Mouse (Mus musculus) embryonic facial prominence, embryonic 11.5 days (tissue): ENCODE results near the gene Pfdn2. TPM values are rescaled to one million over a fixed set of nuclear protein-coding genes. Genes with fewer than 3 reads are reported as not detected.

Source experiments
- ATAC-seq: fragments of 200-750 bp; cut with Nextera tagmentation; replicated peaks from 2 replicates; pipeline ENCODE4 v1.8.0; 2017; ENCODE audit warnings: low read depth; ENCODE audit not compliant: insufficient number of reproducible peaks, low FRiP score, low TSS enrichment
- DNase-seq: peaks from one replicate; pipeline ENCODE4 v3.0.0-alpha.2; 2015; ENCODE audit warnings: low spot score
- H3K27ac ChIP-seq: fragments of 300-500 bp; sonication (generic); replicated peaks from 2 replicates; pipeline ENCODE4 v1.5.1; 2014; ENCODE audit warnings: mild to moderate bottlenecking, low read depth, low read length, control low read depth
- H3K27me3 ChIP-seq: fragments of 300-500 bp; sonication (generic); 2 replicates; pipeline ENCODE4 v1.6.1; 2014; ENCODE audit warnings: mild to moderate bottlenecking, low read length, moderate library complexity, mixed read lengths; ENCODE audit not compliant: control insufficient read depth, insufficient read depth
- H3K36me3 ChIP-seq: fragments of 300-500 bp; sonication (generic); replicated peaks from 2 replicates; pipeline ENCODE4 v1.6.1; 2014; ENCODE audit warnings: low read depth, mild to moderate bottlenecking, low read length, moderate library complexity, mixed read lengths; ENCODE audit not compliant: control insufficient read depth, insufficient read depth
- H3K4me1 ChIP-seq: fragments of 300-500 bp; sonication (generic); 2 replicates; pipeline ENCODE4 v1.6.1; 2014; ENCODE audit warnings: low read length, mixed read lengths; ENCODE audit not compliant: control insufficient read depth, insufficient read depth
- H3K4me2 ChIP-seq: fragments of 300-500 bp; sonication (generic); 2 replicates; pipeline ENCODE4 v1.6.1; 2014; ENCODE audit warnings: low read depth, mild to moderate bottlenecking, control low read depth, low read length, moderate library complexity
- H3K4me3 ChIP-seq: fragments of 300-500 bp; sonication (generic); 2 replicates; pipeline ENCODE4 v1.5.1; 2014; ENCODE audit warnings: low read depth, low read length, control low read depth
- H3K9ac ChIP-seq: fragments of 300-500 bp; sonication (generic); replicated peaks from 2 replicates; pipeline ENCODE4 v1.6.1; 2014; ENCODE audit warnings: mild to moderate bottlenecking, control low read depth, low read length
- H3K9me3 ChIP-seq: fragments of 300-500 bp; sonication (generic); replicated peaks from 2 replicates; pipeline ENCODE4 v1.6.1; 2016; ENCODE audit warnings: mild to moderate bottlenecking, low read length, inconsistent platforms, mixed read lengths; ENCODE audit not compliant: control insufficient read depth
- WGBS: fragments of 180-500 bp; shearing (Covaris S2); extraction: QIAGEN DNeasy Blood & Tissue Kit; methylation state at CpG from one replicate; pipeline ENCODE4 v1.1.7; 2014; 5-methylcytosine and 5-hydroxymethylcytosine counted together
- polyA plus RNA-seq: library from polyadenylated mRNA; unstranded; fragments of >200 nt; fragmentation: Nextera tagmentation; extraction: Ambion mirVana; gene quantifications from 2 replicates; pipeline ENCODE4 v1.2.1, GENCODE M21; 2014

The Pfdn2 gene
- polyA plus RNA-seq, 1 experiment from 2014 or later, result 70.1 TPM

GRCm38 (mm10) chr1:171375646-171376097, 30.2 kb downstream of the Pfdn2 start:
- Histone ChIP-seq H3K4me1 (no peaks in the 10 kb centered on the region), H3K4me2 (no peak overlapping the region), H3K9me3 (no peaks in the 10 kb centered on the region), H3K4me3 (no peak overlapping the region), H3K9ac (no peak overlapping the region), H3K27ac (no peak overlapping the region), H3K27me3 (peaks cover 2% of the 10 kb centered on the region; the same call in 1 of the 2 replicates), H3K36me3 (no peaks in the 10 kb centered on the region)
- WGBS, result 36% methylated on average over 9 of the region's 9 CpGs
- DNase-seq (no peak), ATAC-seq (no peak)

- 90% methylated on average over 6 of the region's 6 CpGs for WGBS
- Histone ChIP-seq H3K9ac (no peak overlapping the region), H3K27ac (no peak overlapping the region), H3K36me3 (no peaks in the 10 kb centered on the region), H3K4me3 (no peak overlapping the region), H3K4me1 (no peaks in the 10 kb centered on the region), H3K27me3 (peaks cover 4% of the 10 kb centered on the region; the same call in 1 of the 2 replicates), H3K4me2 (no peak overlapping the region), H3K9me3 (no peaks in the 10 kb centered on the region)
- ATAC-seq, result no peak
- no peak for DNase-seq
Measured at GRCm38 (mm10) chr1:171378298-171378697, 32.8 kb downstream of the Pfdn2 start.

GRCm38 (mm10) chr1:171379935-171380599, 34.6 kb downstream of the Pfdn2 start:
- ATAC-seq, result peak; percentile 25; the same call in 1 of the 2 replicates
- Histone ChIP-seq H3K27ac (no peak overlapping the region), H3K9ac (no peak overlapping the region), H3K4me3 (no peak overlapping the region), H3K27me3 (peaks cover 4% of the 10 kb centered on the region; the same call in 1 of the 2 replicates), H3K4me2 (peak overlapping the region; percentile 25; the same call in 1 of the 2 replicates), H3K9me3 (no peaks in the 10 kb centered on the region), H3K36me3 (no peaks in the 10 kb centered on the region), H3K4me1 (no peaks in the 10 kb centered on the region)
- WGBS, result 7% methylated on average over 31 of the region's 31 CpGs
- DNase-seq, result peak; percentile 75

- Histone ChIP-seq H3K27me3 (peaks cover 4% of the 10 kb centered on the region; the same call in 1 of the 2 replicates), H3K9ac (no peak overlapping the region), H3K4me3 (no peak overlapping the region), H3K4me2 (no peak overlapping the region), H3K36me3 (no peaks in the 10 kb centered on the region), H3K4me1 (no peaks in the 10 kb centered on the region), H3K9me3 (no peaks in the 10 kb centered on the region), H3K27ac (no peak overlapping the region)
- ATAC-seq (no peak), DNase-seq (no peak)
- 79% methylated on average over 11 of the region's 11 CpGs for WGBS
Measured at GRCm38 (mm10) chr1:171382096-171382620, 36.7 kb downstream of the Pfdn2 start.

GRCm38 (mm10) chr1:171384361-171384760, 38.9 kb downstream of the Pfdn2 start:
- no peaks in the 10 kb centered on the region for H3K9me3 ChIP-seq
- 59% methylated on average over 9 of the region's 9 CpGs for WGBS
- H3K4me1 ChIP-seq, result no peaks in the 10 kb centered on the region
- ATAC-seq, result no peak
- H3K27me3 ChIP-seq, result peaks cover 4% of the 10 kb centered on the region; the same call in 1 of the 2 replicates
- H3K4me2 ChIP-seq, result no peak overlapping the region
- H3K4me3 ChIP-seq, result no peak overlapping the region
- H3K27ac ChIP-seq, result no peak overlapping the region
- DNase-seq, result no peak
- no peak overlapping the region for H3K9ac ChIP-seq
- H3K36me3 ChIP-seq, result no peaks in the 10 kb centered on the region

GRCm38 (mm10) chr1:171385171-171385570, 39.7 kb downstream of the Pfdn2 start:
- peaks cover 4% of the 10 kb centered on the region; the same call in 1 of the 2 replicates for H3K27me3 ChIP-seq
- no peak for ATAC-seq
- no peak overlapping the region for H3K4me2 ChIP-seq
- no peaks in the 10 kb centered on the region for H3K9me3 ChIP-seq
- no peaks in the 10 kb centered on the region for H3K4me1 ChIP-seq
- DNase-seq, result no peak
- H3K4me3 ChIP-seq, result no peak overlapping the region
- H3K36me3 ChIP-seq, result no peaks in the 10 kb centered on the region
- 64% methylated on average over 9 of the region's 9 CpGs for WGBS
- H3K9ac ChIP-seq, result no peak overlapping the region; the same call in 1 of the 2 replicates
- H3K27ac ChIP-seq, result no peak overlapping the region

- Histone ChIP-seq H3K9me3 (no peaks in the 10 kb centered on the region), H3K4me3 (no peak overlapping the region), H3K27me3 (no peaks in the 10 kb centered on the region), H3K4me2 (no peak overlapping the region), H3K4me1 (no peaks in the 10 kb centered on the region), H3K27ac (no peak overlapping the region), H3K9ac (no peak overlapping the region), H3K36me3 (no peaks in the 10 kb centered on the region)
- DNase-seq (peak; percentile 64), ATAC-seq (no peak)
- WGBS, result 12% methylated on average over 6 of the region's 6 CpGs
Measured at GRCm38 (mm10) chr1:171387099-171387498, 41.6 kb downstream of the Pfdn2 start.

GRCm38 (mm10) chr1:171388376-171389102, 43.1 kb downstream of the Pfdn2 start, which contains the start of gene Arhgap30:
Gene Arhgap30, plus strand, starts transcription at chr1:171388954.
- Histone ChIP-seq H3K27ac (no peak within 1 kb of the TSS), H3K27me3 (no peaks in the 10 kb centered on the region), H3K4me2 (no peak within 1 kb of the TSS), H3K36me3 (no peaks in the 10 kb centered on the region), H3K4me3 (no peak within 1 kb of the TSS), H3K9ac (no peak within 1 kb of the TSS), H3K9me3 (no peaks in the 10 kb centered on the region), H3K4me1 (no peaks in the 10 kb centered on the region)
- DNase-seq (no peak), ATAC-seq (no peak)
- 80% methylated on average over 15 of the region's 15 CpGs for WGBS
